Mouse (Mus musculus) CH12.LX (cell line): Measurements from ENCODE around the gene Arl5c. TPM values are rescaled to one million over a fixed set of nuclear protein-coding genes. Genes with fewer than 3 reads are reported as not detected.
A peak's percentile ranks its signal among the peaks of the same experiment; 100 is the strongest.

Experiments used
- DNase-seq: peaks from one replicate; pipeline ENCODE4 v3.0.0-alpha.2; 2013; ENCODE audit errors: extremely low read depth
- H3K27ac ChIP-seq: 2 replicates; pipeline ENCODE4 v1.5.1; 2012; ENCODE audit warnings: low read depth, mild to moderate bottlenecking, control low read depth, moderate library complexity; ENCODE audit not compliant: insufficient read depth
- H3K27me3 ChIP-seq: replicated peaks from 2 replicates; pipeline ENCODE3; 2012; ENCODE audit warnings: inconsistent platforms
- H3K36me3 ChIP-seq, 2 experiments: replicated peaks in 1 of 2; 2 replicates each; pipeline versions ENCODE3 to v1.6.1; 2012; ENCODE audit warnings: inconsistent platforms in 1 of 2, low read length in 1 of 2, mild to moderate bottlenecking in 1 of 2, mixed read lengths in 1 of 2, moderate library complexity in 1 of 2; ENCODE audit not compliant: control insufficient read depth in 1 of 2, insufficient read depth in 1 of 2
- H3K4me1 ChIP-seq, 2 experiments: 2 replicates each; pipeline ENCODE4 v1.6.1; 2012; ENCODE audit warnings: inconsistent platforms in 1 of 2, moderate library complexity in 1 of 2; ENCODE audit not compliant: insufficient read depth in 2 of 2, control insufficient read depth in 1 of 2
- H3K4me2 ChIP-seq: 2 replicates; pipeline ENCODE4 v1.6.1; 2012; ENCODE audit warnings: low read depth, mild to moderate bottlenecking, control low read depth; ENCODE audit not compliant: poor library complexity, insufficient read depth, severe bottlenecking
- H3K4me3 ChIP-seq, 3 experiments: fragments of 150-350 bp in 1 of 3; sonication (generic) in 1 of 3; replicated peaks in 1 of 3; 2 replicates each; pipeline versions ENCODE3 to v1.5.1; 2011 to 2012; ENCODE audit warnings: low read depth in 2 of 3, low read length in 2 of 3, mild to moderate bottlenecking in 2 of 3, moderate library complexity in 2 of 3, control low read depth in 1 of 3, improper control_type of control experiment in 1 of 3, inconsistent platforms in 1 of 3, mixed read lengths in 1 of 3; ENCODE audit not compliant: poor library complexity in 1 of 3
- H3K79me2 ChIP-seq: replicated peaks from 2 replicates; pipeline ENCODE4 v1.6.1; 2012; ENCODE audit warnings: mild to moderate bottlenecking, moderate library complexity; ENCODE audit not compliant: control insufficient read depth, poor library complexity, insufficient read depth, severe bottlenecking; ENCODE audit errors: extremely low read depth
- H3K9ac ChIP-seq: 2 replicates; pipeline ENCODE4 v1.6.1; 2012; ENCODE audit warnings: low read depth, mild to moderate bottlenecking, control low read depth, moderate library complexity; ENCODE audit not compliant: insufficient read depth
- H3K9me3 ChIP-seq: replicated peaks from 2 replicates; pipeline ENCODE3; 2012; ENCODE audit warnings: low read length, inconsistent platforms, mixed read lengths
- BHLHE40 ChIP-seq: IDR thresholded peaks from 2 replicates; pipeline ENCODE4 v1.6.1; 2011; ENCODE audit warnings: mild to moderate bottlenecking, low read depth, low read length, improper control_type of control experiment
- CHD1 ChIP-seq: IDR thresholded peaks from 2 replicates; pipeline ENCODE4 v1.6.1; 2012; ENCODE audit warnings: low read depth, low read length, improper control_type of control experiment, inconsistent platforms
- CHD2 ChIP-seq: IDR thresholded peaks from 2 replicates; pipeline ENCODE4 v1.6.1; 2011; ENCODE audit warnings: low read length, improper control_type of control experiment
- CTCF ChIP-seq, 2 experiments: IDR thresholded peaks in 1 of 2; conservative IDR thresholded peaks in 1 of 2; 2 replicates each; pipeline ENCODE4 v1.5.1; 2011 to 2012; ENCODE audit warnings: low read depth in 2 of 2, low read length in 2 of 2, improper control_type of control experiment in 1 of 2, inconsistent platforms in 1 of 2, mild to moderate bottlenecking in 1 of 2, moderate library complexity in 1 of 2
- E2F4 ChIP-seq: IDR thresholded peaks from 2 replicates; pipeline ENCODE4 v1.6.1; 2011; ENCODE audit warnings: low read depth, low read length, improper control_type of control experiment; ENCODE audit not compliant: insufficient replicate concordance
- EP300 ChIP-seq: IDR thresholded peaks from 2 replicates; pipeline ENCODE4 v1.6.1; 2011; ENCODE audit warnings: low read length, improper control_type of control experiment
- ETS1 ChIP-seq: conservative IDR thresholded peaks from 2 replicates; pipeline ENCODE4 v1.6.1; 2012; ENCODE audit warnings: low read depth, mild to moderate bottlenecking, inconsistent platforms, low read length, improper control_type of control experiment, moderate library complexity
- GABPA ChIP-seq: IDR thresholded peaks from 2 replicates; pipeline ENCODE4 v1.6.1; 2012; ENCODE audit warnings: low read depth, low read length, improper control_type of control experiment, inconsistent platforms; ENCODE audit not compliant: insufficient replicate concordance
- HCFC1 ChIP-seq: IDR thresholded peaks from 2 replicates; pipeline ENCODE4 v1.6.1; 2012; ENCODE audit warnings: low read depth, mild to moderate bottlenecking, inconsistent platforms, low read length, improper control_type of control experiment
- JUN ChIP-seq: IDR thresholded peaks from 2 replicates; pipeline ENCODE4 v1.6.1; 2011; ENCODE audit warnings: low read depth, mild to moderate bottlenecking, low read length, improper control_type of control experiment, moderate library complexity; ENCODE audit not compliant: insufficient read depth
- JUND ChIP-seq: conservative IDR thresholded peaks from 2 replicates; pipeline ENCODE4 v1.6.1; 2011; ENCODE audit warnings: low read depth, low read length, improper control_type of control experiment
- MAFK ChIP-seq: IDR thresholded peaks from 2 replicates; pipeline ENCODE4 v1.6.1; 2011; ENCODE audit warnings: low read length, improper control_type of control experiment; ENCODE audit not compliant: insufficient replicate concordance
- MAX ChIP-seq: IDR thresholded peaks from 2 replicates; pipeline ENCODE4 v1.6.1; 2011; ENCODE audit warnings: low read length, improper control_type of control experiment
- MAZ ChIP-seq: IDR thresholded peaks from 2 replicates; pipeline ENCODE4 v1.6.1; 2012; ENCODE audit warnings: low read depth, mild to moderate bottlenecking, inconsistent platforms, low read length, improper control_type of control experiment, moderate library complexity
- MEF2A ChIP-seq: IDR thresholded peaks from 2 replicates; pipeline ENCODE4 v1.6.1; 2014; ENCODE audit warnings: low read depth, mild to moderate bottlenecking, inconsistent platforms, low read length, improper control_type of control experiment, borderline replicate concordance
- MXI1 ChIP-seq: IDR thresholded peaks from 2 replicates; pipeline ENCODE4 v1.6.1; 2011; ENCODE audit warnings: mild to moderate bottlenecking, low read depth, low read length, improper control_type of control experiment
- MYC ChIP-seq: IDR thresholded peaks from 2 replicates; pipeline ENCODE4 v1.6.1; 2011; ENCODE audit warnings: low read depth, mild to moderate bottlenecking, improper control_type of control experiment, low read length
- NELFE ChIP-seq: IDR thresholded peaks from 2 replicates; pipeline ENCODE4 v1.6.1; 2011; ENCODE audit warnings: low read depth, low read length, improper control_type of control experiment
- NRF1 ChIP-seq: IDR thresholded peaks from 2 replicates; pipeline ENCODE4 v1.6.1; 2014; ENCODE audit warnings: low read depth, mild to moderate bottlenecking, inconsistent platforms, low read length, improper control_type of control experiment, moderate library complexity
- POLR2A ChIP-seq: IDR thresholded peaks from 2 replicates; pipeline ENCODE4 v1.6.1; 2011; ENCODE audit warnings: low read depth, mild to moderate bottlenecking, improper control_type of control experiment, low read length
- POLR2AphosphoS2 ChIP-seq: IDR thresholded peaks from 2 replicates; pipeline ENCODE4 v1.6.1; 2011; ENCODE audit warnings: low read depth, low read length, improper control_type of control experiment
- RAD21 ChIP-seq: IDR thresholded peaks from 2 replicates; pipeline ENCODE4 v1.6.1; 2011; ENCODE audit warnings: low read depth, mild to moderate bottlenecking, low read length, improper control_type of control experiment, moderate library complexity
- RCOR1 ChIP-seq: conservative IDR thresholded peaks from 2 replicates; pipeline ENCODE4 v1.6.1; 2012; ENCODE audit warnings: low read depth, mild to moderate bottlenecking, inconsistent platforms, low read length, improper control_type of control experiment
- SIN3A ChIP-seq: IDR thresholded peaks from 2 replicates; pipeline ENCODE4 v1.6.1; 2012; ENCODE audit warnings: low read length, improper control_type of control experiment, inconsistent platforms
- SMC3 ChIP-seq: IDR thresholded peaks from 2 replicates; pipeline ENCODE4 v1.6.1; 2011; ENCODE audit warnings: low read depth, low read length, improper control_type of control experiment
- UBTF ChIP-seq: IDR thresholded peaks from 2 replicates; pipeline ENCODE4 v1.6.1; 2012; ENCODE audit warnings: low read depth, mild to moderate bottlenecking, inconsistent platforms, low read length, improper control_type of control experiment, moderate library complexity
- USF1 ChIP-seq: IDR thresholded peaks from 2 replicates; pipeline ENCODE4 v1.6.1; 2014; ENCODE audit warnings: low read depth, mild to moderate bottlenecking, inconsistent platforms, low read length, improper control_type of control experiment
- USF2 ChIP-seq: conservative IDR thresholded peaks from 2 replicates; pipeline ENCODE4 v1.6.1; 2011; ENCODE audit warnings: low read depth, low read length, improper control_type of control experiment
- ZC3H11A ChIP-seq: IDR thresholded peaks from 2 replicates; pipeline ENCODE4 v1.6.1; 2012; ENCODE audit warnings: low read depth, mild to moderate bottlenecking, inconsistent platforms, low read length, improper control_type of control experiment
- ZKSCAN1 ChIP-seq: IDR thresholded peaks from 2 replicates; pipeline ENCODE4 v1.6.1; 2012; ENCODE audit warnings: low read depth, inconsistent platforms, low read length, improper control_type of control experiment, borderline replicate concordance
- ZMIZ1 ChIP-seq: IDR thresholded peaks from 2 replicates; pipeline ENCODE4 v1.6.1; 2012; ENCODE audit warnings: low read depth, mild to moderate bottlenecking, inconsistent platforms, low read length, improper control_type of control experiment
- ZNF384 ChIP-seq: IDR thresholded peaks from 2 replicates; pipeline ENCODE4 v1.6.1; 2012; ENCODE audit warnings: low read depth, low read length, improper control_type of control experiment, inconsistent platforms
- dilution Hi-C: fragments of 300-500 bp; cut with MboI; formaldehyde crosslinking; loops from 2 replicates; pipeline ENCODE4 v1.14.3; 2020; ENCODE audit warnings: low sequenced_read_pairs; ENCODE audit not compliant: extremely low pct_unique_long_range_greater_than_20kb, extremely low pct_ligation_motif_present
- in situ Hi-C: fragments of 300-500 bp; cut with MboI; formaldehyde crosslinking; loops from 3 replicates; pipeline ENCODE4 v1.14.3; 2019; ENCODE audit warnings: low sequenced_read_pairs, low pct_ligation_motif_present, low pct_unique_long_range_greater_than_20kb, mixed read lengths
- polyA plus RNA-seq: library from polyadenylated mRNA; unstranded; fragments of >175 nt; gene quantifications from 2 replicates; pipeline ENCODE4 v1.2.1, GENCODE M21; 2012; ENCODE audit warnings: low read depth; ENCODE audit not compliant: insufficient read length
- total RNA-seq, 2 experiments: library from RNA; depleted of rRNA; stranded (reverse); fragments of 300-350 nt in 1 of 2; fragments of >200 nt in 1 of 2; gene quantifications; 2 replicates each; pipeline ENCODE4 v1.2.3; 2012 to 2014

The Arl5c gene
- total and polyA plus RNA-seq, 3 experiments = 28.5 to 45.5 (median 32.2) TPM

DNA sequence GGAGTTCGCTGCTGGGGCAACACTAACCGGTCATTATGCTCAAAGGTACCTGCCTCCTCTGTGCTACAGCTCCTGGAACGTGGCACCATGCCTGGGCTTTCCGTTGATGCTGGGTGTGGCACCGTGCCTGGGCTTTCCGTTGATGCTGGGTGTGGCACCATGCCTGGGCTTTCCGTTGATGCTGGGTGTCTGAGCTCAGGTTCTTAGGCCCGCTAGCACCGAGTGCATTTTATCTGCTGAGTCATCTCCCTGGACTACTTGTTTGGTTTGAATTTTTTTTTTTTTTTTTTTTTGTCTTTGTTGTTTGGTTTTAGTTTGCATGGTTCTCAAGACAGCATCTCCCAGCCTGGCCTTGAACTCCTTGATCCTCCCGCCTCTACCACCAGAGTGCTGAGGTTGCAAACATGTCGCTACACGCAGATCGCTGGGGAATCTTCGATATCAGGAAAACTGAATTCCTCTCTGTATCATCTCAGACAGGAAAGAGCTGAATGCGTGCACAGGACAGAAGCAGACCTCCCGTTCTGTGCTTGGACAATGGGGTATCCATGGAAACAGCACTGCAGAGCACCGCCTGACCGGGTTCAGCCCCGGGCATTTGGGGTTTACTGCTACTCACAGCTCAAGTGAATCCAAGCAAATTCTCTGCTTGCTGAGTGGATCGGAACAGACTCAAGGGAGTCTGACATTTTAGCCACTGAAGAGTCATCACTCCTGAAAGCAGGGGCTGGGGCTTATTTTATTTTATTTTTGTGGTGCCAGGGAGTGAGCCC is 46.1 kb downstream of the Arl5c start:
- in situ Hi-C loops = no loop called here
- no peak for TF ChIP-seq HCFC1
- no peak for TF ChIP-seq SIN3A
- no peak for TF ChIP-seq GABPA
- TF ChIP-seq MAFK = peak; percentile 82
- no peak for TF ChIP-seq BHLHE40
- TF ChIP-seq, all 38 proteins: peak for 1
- peaks cover 18 to 40% of the 10 kb centered on the region in 2 experiments for H3K4me1 ChIP-seq
- no peaks in the 10 kb centered on the region for H3K27me3 ChIP-seq
- no peak overlapping the region for H3K4me2 ChIP-seq
- no peaks in the 10 kb centered on the region for H3K79me2 ChIP-seq
- DNase-seq = no peak
- no peaks in the 10 kb centered on the region for H3K9me3 ChIP-seq
- H3K9ac ChIP-seq = no peak overlapping the region
- no peaks in the 10 kb centered on the region for H3K36me3 ChIP-seq
- H3K4me3 ChIP-seq = no peak overlapping the region
- no peak overlapping the region for H3K27ac ChIP-seq
- dilution Hi-C loops = no loop called here

DNA sequence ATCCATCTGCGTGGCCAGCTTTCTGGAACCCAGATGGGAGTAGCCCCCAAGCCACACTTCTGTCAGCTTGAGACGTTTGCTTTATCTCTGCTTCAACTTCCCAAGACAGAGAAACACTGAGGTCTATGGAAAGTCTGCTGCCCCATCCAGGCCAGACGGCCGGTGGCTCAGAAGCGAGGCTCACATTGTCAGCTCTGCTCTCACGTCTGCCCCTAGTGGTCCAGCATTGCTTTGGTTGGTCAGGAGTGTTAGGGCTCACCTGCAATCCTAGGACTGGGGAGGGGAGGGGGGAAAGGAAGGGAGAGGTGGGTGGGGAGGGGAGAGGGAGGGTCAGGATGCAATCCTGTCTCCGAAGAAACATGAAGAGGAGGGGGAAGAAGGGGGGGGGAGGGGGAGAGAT is 48.6 kb downstream of the Arl5c start:
- no peak overlapping the region for H3K9ac ChIP-seq
- DNase-seq = peak; percentile 62
- in situ Hi-C loops (no loop called here), dilution Hi-C loops (no loop called here)
- H3K4me3 ChIP-seq = no peak overlapping the region
- peaks cover 17 to 32% of the 10 kb centered on the region in 2 experiments for H3K4me1 ChIP-seq
- H3K79me2 ChIP-seq = no peaks in the 10 kb centered on the region
- no peak overlapping the region for H3K27ac ChIP-seq
- H3K27me3 ChIP-seq = no peaks in the 10 kb centered on the region
- H3K9me3 ChIP-seq = peaks cover 7% of the 10 kb centered on the region
- H3K36me3 ChIP-seq = no peaks in the 10 kb centered on the region
- no peak overlapping the region for H3K4me2 ChIP-seq
- TF ChIP-seq NELFE (0 out of 2 replicates have a peak, but pooled peaks have one; percentile 12), MEF2A (no peak), MAZ (no peak), POLR2A (no peak), GABPA (no peak), CHD2 (no peak), E2F4 (no peak), POLR2AphosphoS2 (no peak), CTCF (conservative IDR thresholded peaks at IDR 0.05 in 1 of 2, IDR thresholded peaks at IDR 0.05 in 1 of 2; ENCODE audit: low read depth in 2 of 2, low read length in 2 of 2) (peak; percentile 21 to 80; a peak in 3 of 4 replicates), JUND (no peak), EP300 (no peak), ZNF384 (no peak), MXI1 (no peak), MAFK (no peak), ZMIZ1 (no peak), SIN3A (no peak), ETS1 (no peak), USF2 (no peak), MYC (no peak), JUN (no peak), ZC3H11A (no peak), NRF1 (0 out of 2 replicates have a peak, but pooled peaks have one; percentile 21), RAD21 (peak; percentile 40), UBTF (no peak), SMC3 (peak; percentile 45), USF1 (no peak), ZKSCAN1 (no peak), CHD1 (no peak), RCOR1 (no peak), MAX (no peak)
